Mouse (Mus musculus): ENCODE results near the gene Miip. TPM values are rescaled to one million over a fixed set of nuclear protein-coding genes. Genes with fewer than 3 reads are reported as not detected.

Gene Miip
- polyA plus RNA-seq (2016; fragmentation: Nextera tagmentation; extraction: Ambion mirVana) = 53.2 and 61.8 TPM in 2 replicates

GRCm38 (mm10) chr4:147868450-147869031, at the start of gene Miip, which contains the start of gene Fv1:
Gene Miip, minus strand, starts transcription at chr4:147868816.
Gene Fv1, plus strand, starts transcription at chr4:147868979.
- Histone ChIP-seq H3K36me3 (peaks cover 45% of the 10 kb centered on the region), H3K27ac (replicated peaks) (peak within 1 kb of the TSS; percentile 79)

GRCm38 (mm10) chr4:147909486-147909885, 40.9 kb upstream of the Miip start:
- 91% methylated on average over 5 of the region's 5 CpGs for WGBS
- H3K27me3 ChIP-seq = 0 out of 2 replicates have a peak, but pooled peaks cover 6% of the 10 kb centered on the region
- peaks cover 4% of the 10 kb centered on the region; the same call in 1 of the 2 replicates for H3K4me1 ChIP-seq
- H3K4me3 ChIP-seq = no peak overlapping the region
- H3K4me2 ChIP-seq (replicated peaks) = no peak overlapping the region
- H3K9me3 ChIP-seq = no peaks in the 10 kb centered on the region
- no peak overlapping the region for H3K9ac ChIP-seq (replicated peaks)
- H3K27ac ChIP-seq (replicated peaks) = no peak overlapping the region
- no peak for ATAC-seq (ENCODE audit: low FRiP score, low read depth)
- H3K36me3 ChIP-seq = no peaks in the 10 kb centered on the region

More at GRCm38 (mm10) chr4:147868450-147869031, at the start of gene Miip, which contains the start of gene Fv1:
- Histone ChIP-seq H3K9me3 (no peaks in the 10 kb centered on the region), H3K4me2 (replicated peaks) (peak within 1 kb of the TSS; percentile 88), H3K27me3 (no peaks in the 10 kb centered on the region), H3K4me1 (peaks cover 24% of the 10 kb centered on the region), H3K4me3 (peak within 1 kb of the TSS; percentile 67), H3K9ac (replicated peaks) (peak within 1 kb of the TSS; percentile 73)
- under 1% methylated on average over 30 of the region's 30 CpGs for WGBS
- ATAC-seq (ENCODE audit: low FRiP score, low read depth) = peak; percentile 99

- Histone ChIP-seq H3K9me3 (no peaks in the 10 kb centered on the region), H3K4me2 (replicated peaks) (no peak overlapping the region), H3K4me3 (no peak overlapping the region), H3K36me3 (0 out of 2 replicates have a peak, but pooled peaks cover 12% of the 10 kb centered on the region), H3K27ac (replicated peaks) (no peak overlapping the region), H3K27me3 (0 out of 2 replicates have a peak, but pooled peaks cover 6% of the 10 kb centered on the region), H3K4me1 (peaks cover 14% of the 10 kb centered on the region), H3K9ac (replicated peaks) (no peak overlapping the region)
- no peak for ATAC-seq (ENCODE audit: low FRiP score, low read depth)
- 78% methylated on average over 5 of the region's 5 CpGs for WGBS
These were observed 37.6 kb upstream of the Miip start for GRCm38 (mm10) chr4:147906230-147906629.

GRCm38 (mm10) chr4:147905090-147905659, 36.6 kb upstream of the Miip start:
- peak; percentile 28; the same call in 1 of the 2 replicates for ATAC-seq (ENCODE audit: low FRiP score, low read depth)
- Histone ChIP-seq H3K4me3 (peak overlapping the region; percentile 93), H3K27me3 (0 out of 2 replicates have a peak, but pooled peaks cover 6% of the 10 kb centered on the region), H3K27ac (replicated peaks) (no peak overlapping the region; the same call in 1 of the 2 replicates), H3K36me3 (peaks cover 22% of the 10 kb centered on the region), H3K9me3 (no peaks in the 10 kb centered on the region), H3K4me2 (replicated peaks) (peak overlapping the region; percentile 58), H3K9ac (replicated peaks) (peak overlapping the region; percentile 78), H3K4me1 (peaks cover 14% of the 10 kb centered on the region)
- 2% methylated on average over 8 of the region's 8 CpGs for WGBS

- ATAC-seq (ENCODE audit: low FRiP score, low read depth) = peak; percentile 93
- no peaks in the 10 kb centered on the region for H3K9me3 ChIP-seq
- WGBS = under 1% methylated on average over 59 of the region's 59 CpGs
- peak within 1 kb of the TSS; percentile 78 for H3K9ac ChIP-seq (replicated peaks)
- peak within 1 kb of the TSS; percentile 75 for H3K27ac ChIP-seq (replicated peaks)
- H3K4me1 ChIP-seq = peaks cover 14% of the 10 kb centered on the region
- H3K36me3 ChIP-seq = peaks cover 29% of the 10 kb centered on the region
- peak within 1 kb of the TSS; percentile 93 for H3K4me3 ChIP-seq
- 0 out of 2 replicates have a peak, but pooled peaks cover 6% of the 10 kb centered on the region for H3K27me3 ChIP-seq
- H3K4me2 ChIP-seq (replicated peaks) = peak within 1 kb of the TSS; percentile 61
These were observed 35.9 kb upstream of the Miip start, which contains the start of gene Mfn2 for GRCm38 (mm10) chr4:147904313-147905089. Gene Mfn2, minus strand, starts transcription at chr4:147904704.

- Histone ChIP-seq H3K9ac (replicated peaks) (peak overlapping the region; percentile 78), H3K4me3 (peak overlapping the region; percentile 93), H3K36me3 (peaks cover 38% of the 10 kb centered on the region), H3K9me3 (no peaks in the 10 kb centered on the region), H3K4me1 (peaks cover 14% of the 10 kb centered on the region), H3K4me2 (replicated peaks) (peak overlapping the region; percentile 61), H3K27ac (replicated peaks) (no peak overlapping the region), H3K27me3 (0 out of 2 replicates have a peak, but pooled peaks cover 6% of the 10 kb centered on the region)
- no peak for ATAC-seq (ENCODE audit: low FRiP score, low read depth)
- WGBS = 79% methylated on average over 3 of the region's 3 CpGs
These were observed 35.0 kb upstream of the Miip start for GRCm38 (mm10) chr4:147903601-147904000.

- no peaks in the 10 kb centered on the region for H3K9me3 ChIP-seq
- no peak for ATAC-seq (ENCODE audit: low FRiP score, low read depth)
- H3K4me3 ChIP-seq = no peak overlapping the region
- peaks cover 43% of the 10 kb centered on the region for H3K36me3 ChIP-seq
- H3K4me1 ChIP-seq = peaks cover 14% of the 10 kb centered on the region
- H3K9ac ChIP-seq (replicated peaks) = no peak overlapping the region
- no peak overlapping the region for H3K27ac ChIP-seq (replicated peaks)
- 93% methylated on average over 12 of the region's 12 CpGs for WGBS
- no peak overlapping the region for H3K4me2 ChIP-seq (replicated peaks)
- H3K27me3 ChIP-seq = 0 out of 2 replicates have a peak, but pooled peaks cover 6% of the 10 kb centered on the region
These were observed 34.4 kb upstream of the Miip start for GRCm38 (mm10) chr4:147902906-147903500.

GRCm38 (mm10) chr4:147900452-147900851, 31.8 kb upstream of the Miip start:
- WGBS = 88% methylated on average over 7 of the region's 7 CpGs
- no peak for ATAC-seq (ENCODE audit: low FRiP score, low read depth)
- Histone ChIP-seq H3K4me3 (no peak overlapping the region), H3K4me2 (replicated peaks) (no peak overlapping the region), H3K27ac (replicated peaks) (no peak overlapping the region), H3K9ac (replicated peaks) (no peak overlapping the region), H3K9me3 (no peaks in the 10 kb centered on the region), H3K36me3 (peaks cover 69% of the 10 kb centered on the region), H3K27me3 (no peaks in the 10 kb centered on the region), H3K4me1 (peaks cover 14% of the 10 kb centered on the region)

- no peaks in the 10 kb centered on the region for H3K4me1 ChIP-seq
- no peak overlapping the region for H3K4me3 ChIP-seq
- H3K27me3 ChIP-seq = no peaks in the 10 kb centered on the region
- no peak for ATAC-seq (ENCODE audit: low FRiP score, low read depth)
- WGBS = 87% methylated on average over 3 of the region's 3 CpGs
- no peak overlapping the region for H3K9ac ChIP-seq (replicated peaks)
- no peak overlapping the region for H3K27ac ChIP-seq (replicated peaks)
- H3K9me3 ChIP-seq = no peaks in the 10 kb centered on the region
- H3K4me2 ChIP-seq (replicated peaks) = no peak overlapping the region
- peaks cover 96% of the 10 kb centered on the region for H3K36me3 ChIP-seq
These were observed 28.7 kb upstream of the Miip start for GRCm38 (mm10) chr4:147897348-147897747.

- no peaks in the 10 kb centered on the region for H3K4me1 ChIP-seq
- no peak overlapping the region for H3K9ac ChIP-seq (replicated peaks)
- no peak overlapping the region for H3K4me3 ChIP-seq
- no peak overlapping the region for H3K27ac ChIP-seq (replicated peaks)
- peaks cover 97% of the 10 kb centered on the region for H3K36me3 ChIP-seq
- no peak for ATAC-seq (ENCODE audit: low FRiP score, low read depth)
- 72% methylated on average over 1 of the region's 1 CpGs for WGBS
- no peaks in the 10 kb centered on the region for H3K27me3 ChIP-seq
- H3K4me2 ChIP-seq (replicated peaks) = no peak overlapping the region
- H3K9me3 ChIP-seq = no peaks in the 10 kb centered on the region
These were observed 27.8 kb upstream of the Miip start for GRCm38 (mm10) chr4:147896411-147896810.

- no peak overlapping the region for H3K4me3 ChIP-seq
- H3K4me1 ChIP-seq = no peaks in the 10 kb centered on the region
- H3K4me2 ChIP-seq (replicated peaks) = no peak overlapping the region
- H3K27me3 ChIP-seq = no peaks in the 10 kb centered on the region
- no peak overlapping the region for H3K9ac ChIP-seq (replicated peaks)
- H3K9me3 ChIP-seq = no peaks in the 10 kb centered on the region
- peaks cover 98% of the 10 kb centered on the region for H3K36me3 ChIP-seq
- no peak overlapping the region for H3K27ac ChIP-seq (replicated peaks)
- WGBS = 93% methylated on average over 4 of the region's 4 CpGs
- no peak for ATAC-seq (ENCODE audit: low FRiP score, low read depth)
These were observed 27.3 kb upstream of the Miip start for GRCm38 (mm10) chr4:147895815-147896330.

Data from midbrain, embryonic 12.5 days (tissue).